Mouse (Mus musculus): ENCODE data around the gene Ccdc142. TPM values are rescaled to one million over a fixed set of nuclear protein-coding genes. Genes with fewer than 3 reads are reported as not detected.
A peak's percentile ranks its signal among the peaks of the same experiment; 100 is the strongest.

The Ccdc142 gene
- 10 to 100 TPM in 1 of 2 experiments, 1 to 10 TPM in 1; 5.9 to 12.0 TPM for total RNA-seq (2021)
- long read RNA-seq = 0 reads

- DNase-seq (ENCODE audit: low spot score in 2 of 2) = peak; percentile 86 to 90
Observed at GRCm38 (mm10) chr6:83101316-83101687, at the start of gene Ccdc142, which contains the start of gene Gm42688. Gene Ccdc142, plus strand, starts transcription at chr6:83101601. Gene Gm42688, plus strand, starts transcription at chr6:83101617.

DNA sequence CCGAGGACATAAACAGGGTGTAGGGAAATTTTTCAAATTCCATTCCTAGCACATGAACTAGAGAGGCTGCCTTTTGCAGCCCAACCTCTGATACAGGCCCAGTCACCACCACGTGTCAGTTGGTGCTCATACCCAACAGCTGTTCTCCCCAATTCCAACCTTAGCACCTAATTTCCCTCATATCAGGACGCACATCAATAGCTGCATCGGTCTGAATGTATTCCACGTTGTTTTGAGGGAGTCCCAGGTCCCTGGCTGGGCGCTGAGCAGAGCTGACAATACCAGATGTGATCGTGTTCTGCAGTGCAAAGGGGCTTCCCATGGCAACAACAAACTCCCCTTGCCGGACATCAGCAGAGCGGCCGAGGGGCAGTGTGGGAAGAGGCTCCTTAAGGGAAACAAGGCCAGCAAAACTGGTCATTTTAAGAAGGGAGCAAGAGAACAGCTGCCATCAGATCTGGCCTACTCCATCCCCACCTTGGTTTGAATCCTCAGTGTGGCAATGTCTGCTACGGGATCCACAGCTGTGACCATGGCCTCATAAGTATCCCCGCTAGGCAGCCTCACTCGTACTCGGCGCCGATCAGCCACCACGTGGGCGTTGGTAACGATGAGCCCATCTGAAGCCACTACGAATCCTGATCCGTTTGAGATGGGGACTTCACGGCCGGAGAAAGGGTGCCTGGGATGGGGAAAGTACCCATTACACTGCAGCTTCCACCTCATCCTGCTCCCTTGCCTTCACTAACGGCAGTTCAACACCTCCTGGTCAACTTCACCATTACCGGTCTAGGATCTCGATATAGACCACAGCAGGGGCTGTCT, 48.1 kb upstream of the Ccdc142 start:
- DNase-seq (ENCODE audit: low spot score in 2 of 2) = peak in 1 of 2 experiments; percentile 52

DNA sequence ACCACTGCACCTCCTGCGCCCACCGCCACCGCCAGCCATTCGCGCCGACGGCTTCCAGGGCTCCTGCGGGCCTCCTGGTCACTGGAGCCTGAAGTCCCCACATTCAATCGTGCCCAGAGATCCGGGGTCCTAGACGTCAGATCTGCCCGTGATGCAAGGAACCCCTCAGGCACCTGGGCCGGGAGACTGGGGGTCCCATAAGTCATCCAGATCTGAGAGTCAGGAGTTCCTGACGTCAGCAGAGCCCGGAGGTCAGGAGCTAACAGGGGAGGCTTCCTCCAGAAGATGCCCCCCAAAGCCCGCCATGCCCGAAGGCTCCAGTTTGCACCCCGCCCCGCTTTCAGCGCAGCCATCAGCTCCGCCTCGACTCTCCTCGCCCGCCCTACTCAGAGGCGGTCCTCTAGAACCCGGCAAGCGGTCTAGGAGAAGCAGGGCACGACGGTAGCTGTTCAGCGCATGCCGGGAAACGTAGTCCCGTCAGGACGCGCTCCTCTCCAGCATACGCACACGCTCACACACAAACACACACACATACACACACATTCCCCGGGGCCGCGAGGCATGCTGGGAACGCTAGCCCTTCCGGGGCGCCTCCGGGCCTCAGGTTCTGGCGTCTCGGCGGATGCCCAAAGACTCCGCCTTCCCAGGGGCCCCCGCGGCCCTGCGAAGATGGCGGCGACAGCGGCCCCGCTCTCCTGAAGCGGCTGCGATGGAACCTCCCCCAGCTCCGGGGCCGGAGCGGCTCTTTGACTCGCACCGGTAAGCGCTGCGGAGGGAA, 47.1 kb upstream of the Ccdc142 start, which contains the start of gene Aup1:
Gene Aup1, plus strand, starts transcription at position 448 of the 778 bp plus-strand sequence.
- peak; percentile 94 to 96 for DNase-seq (ENCODE audit: low spot score in 2 of 2)

- DNase-seq (ENCODE audit: low spot score in 2 of 2) = peak; percentile 55 to 66
Observed at GRCm38 (mm10) chr6:83054871-83055431, 46.5 kb upstream of the Ccdc142 start, which contains the start of gene Htra2. Gene Htra2, minus strand, starts transcription at chr6:83055273.

DNA sequence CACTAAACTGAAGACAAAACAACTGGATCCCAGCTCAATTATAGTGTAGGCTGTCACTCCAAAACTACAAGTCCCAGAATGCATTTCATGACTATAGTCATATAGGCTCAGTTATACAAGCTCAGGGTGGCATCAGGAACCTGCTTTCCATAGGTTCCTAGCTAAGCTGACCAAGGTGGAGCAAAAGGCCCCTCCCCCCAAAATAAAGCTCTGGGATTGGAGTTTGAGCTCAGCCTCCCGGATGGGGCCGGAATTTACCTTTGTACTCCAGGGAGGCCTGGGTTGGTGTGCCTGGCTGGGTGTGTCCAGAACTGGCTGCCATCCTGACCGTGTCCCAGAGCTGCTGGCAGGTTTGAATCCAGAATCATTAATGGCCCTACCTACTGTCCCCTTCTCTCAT, 43.6 kb upstream of the Ccdc142 start, which contains the start of gene Dqx1:
Gene Dqx1, plus strand, starts transcription at position 55 of the 400 bp plus-strand sequence.
- no peak for DNase-seq (ENCODE audit: low spot score in 2 of 2)

- DNase-seq (ENCODE audit: low spot score in 2 of 2) = no peak
Observed at GRCm38 (mm10) chr6:83058725-83059124, 42.7 kb upstream of the Ccdc142 start.

GRCm38 (mm10) chr6:83065995-83066394, 35.4 kb upstream of the Ccdc142 start:
- no peak for DNase-seq (ENCODE audit: low spot score in 2 of 2)

GRCm38 (mm10) chr6:83066441-83066840, 35.0 kb upstream of the Ccdc142 start:
- DNase-seq (ENCODE audit: low spot score in 2 of 2) = no peak

GRCm38 (mm10) chr6:83068221-83068620, 33.2 kb upstream of the Ccdc142 start:
- DNase-seq (ENCODE audit: low spot score in 2 of 2) = no peak

DNA sequence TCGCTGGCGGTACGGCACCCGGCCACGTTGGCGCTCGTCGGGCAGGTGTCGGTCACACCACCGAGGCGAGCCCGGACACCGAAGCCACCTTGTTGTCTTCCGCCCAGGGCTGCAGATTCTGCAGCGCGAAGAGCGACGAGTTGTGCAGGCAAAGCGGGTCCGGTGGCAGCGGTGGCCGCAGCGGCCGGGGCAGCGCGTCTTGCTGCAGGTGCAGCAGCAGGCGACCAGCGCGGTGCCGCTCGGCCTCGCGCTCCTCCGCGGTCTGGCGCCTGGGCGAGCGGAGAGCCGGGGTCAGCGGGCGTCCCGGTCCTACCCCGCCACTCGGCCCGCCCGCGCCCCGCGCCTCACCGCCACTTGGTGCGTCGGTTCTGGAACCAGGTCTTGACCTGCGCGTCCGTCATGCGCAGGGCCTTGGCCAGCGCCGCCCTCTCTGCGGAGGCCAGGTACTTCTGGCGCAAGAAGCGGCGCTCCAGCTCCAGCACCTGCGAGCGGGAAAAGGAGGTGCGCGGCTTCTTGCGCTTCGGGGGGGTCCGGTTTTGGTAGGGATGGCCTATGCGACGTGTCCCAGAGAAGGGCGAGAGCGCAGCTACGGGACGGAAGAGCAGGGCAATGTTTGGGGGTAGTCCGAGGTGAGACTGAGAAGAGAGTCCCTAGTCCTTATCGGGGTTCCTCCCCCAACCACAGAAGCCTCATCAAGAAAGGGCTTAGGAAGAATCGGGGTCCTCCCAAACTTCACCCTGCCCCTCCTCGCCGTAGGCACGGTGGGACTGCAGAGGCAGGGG, 32.5 kb upstream of the Ccdc142 start:
- DNase-seq (ENCODE audit: low spot score in 2 of 2) = peak in 1 of 2 experiments; percentile 12

- no peak for DNase-seq (ENCODE audit: low spot score in 2 of 2)
Observed at GRCm38 (mm10) chr6:83069488-83070246, 31.7 kb upstream of the Ccdc142 start.

DNA sequence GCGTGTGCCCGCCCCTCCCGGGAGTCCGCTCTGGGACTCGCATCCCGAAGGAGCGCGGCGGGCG, 31.3 kb upstream of the Ccdc142 start, which contains the start of gene Tlx2:
Gene Tlx2, minus strand, starts transcription at position 47 of the 64 bp plus-strand sequence.
- DNase-seq (ENCODE audit: low spot score in 2 of 2) = no peak

- DNase-seq (ENCODE audit: low spot score in 2 of 2) = peak; percentile 56 to 65
Observed at GRCm38 (mm10) chr6:83070311-83071219, 30.8 kb upstream of the Ccdc142 start.

- DNase-seq (ENCODE audit: low spot score in 2 of 2) = no peak
Observed at GRCm38 (mm10) chr6:83071220-83071619, 30.2 kb upstream of the Ccdc142 start.

- no peak for DNase-seq (ENCODE audit: low spot score in 2 of 2)
Observed at GRCm38 (mm10) chr6:83074979-83075378, 26.4 kb upstream of the Ccdc142 start.

DNA sequence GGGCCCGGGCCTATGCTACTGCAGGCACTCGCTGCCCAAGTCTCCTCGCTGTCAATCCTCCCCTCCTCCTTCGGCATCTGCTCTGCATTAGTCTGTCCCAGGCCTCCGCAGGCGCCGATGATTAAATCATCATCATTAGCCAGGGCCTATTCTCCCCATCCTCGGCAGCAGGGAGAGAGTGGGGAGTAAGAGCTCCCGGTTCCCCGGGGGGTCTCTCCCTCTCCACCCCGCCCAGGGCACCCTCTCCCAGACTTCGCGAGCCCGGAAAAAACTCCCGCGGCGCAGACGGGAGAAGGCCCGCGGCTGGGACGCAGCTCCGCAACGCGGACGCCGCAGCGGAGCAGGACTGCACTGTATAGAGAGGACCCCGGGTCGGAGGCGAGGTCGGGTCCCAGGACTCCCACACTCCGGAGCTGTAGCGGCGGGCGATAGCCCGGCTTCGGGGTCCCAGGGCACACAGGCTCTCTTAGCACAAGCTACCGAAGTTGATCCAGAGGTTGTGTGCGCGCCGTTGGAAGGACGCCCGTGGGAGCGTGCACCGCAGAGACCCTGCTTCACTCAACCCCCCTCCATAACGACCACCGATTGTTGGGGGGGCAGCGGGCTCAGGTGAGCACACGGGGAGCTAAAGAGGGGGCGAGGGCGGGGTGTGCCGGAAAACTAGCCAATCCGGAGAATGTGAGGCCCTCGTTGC, 23.6 kb upstream of the Ccdc142 start, which contains the start of gene Pcgf1:
Gene Pcgf1, plus strand, starts transcription at position 240 of the 694 bp plus-strand sequence.
- peak in 1 of 2 experiments; percentile 52 for DNase-seq (ENCODE audit: low spot score in 2 of 2)

- peak; percentile 100 for DNase-seq (ENCODE audit: low spot score in 2 of 2)
Observed at GRCm38 (mm10) chr6:83078324-83078858, 23.0 kb upstream of the Ccdc142 start.

GRCm38 (mm10) chr6:83080210-83080609, 21.2 kb upstream of the Ccdc142 start:
- no peak for DNase-seq (ENCODE audit: low spot score in 2 of 2)

Data from layer of hippocampus, postnatal 10 days (tissue).